Mouse (Mus musculus): ENCODE measurements around the gene Mpped1.

The Mpped1 gene

DNA sequence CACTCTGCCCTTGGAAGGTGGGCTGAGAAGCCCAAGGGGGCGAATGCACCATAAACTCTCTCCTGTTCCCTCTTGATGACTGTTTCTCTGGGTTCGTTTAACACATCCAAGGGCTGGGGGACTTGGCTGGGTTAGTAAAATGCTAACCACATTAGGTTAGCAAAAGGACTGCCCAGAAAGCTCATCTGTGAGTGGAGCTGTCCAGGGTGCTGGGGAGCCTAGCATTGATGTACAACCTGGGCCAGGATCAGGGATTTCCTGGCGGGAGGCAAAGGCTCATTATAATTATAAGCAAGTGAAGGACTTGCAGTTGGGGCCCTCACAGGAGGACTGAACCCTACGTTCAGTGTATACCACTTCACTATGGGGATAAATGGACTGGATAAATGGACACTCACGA, 100.6 kb downstream of the Mpped1 start:
- in situ Hi-C loops (cut with MboI, MseI) = no loop called here

DNA sequence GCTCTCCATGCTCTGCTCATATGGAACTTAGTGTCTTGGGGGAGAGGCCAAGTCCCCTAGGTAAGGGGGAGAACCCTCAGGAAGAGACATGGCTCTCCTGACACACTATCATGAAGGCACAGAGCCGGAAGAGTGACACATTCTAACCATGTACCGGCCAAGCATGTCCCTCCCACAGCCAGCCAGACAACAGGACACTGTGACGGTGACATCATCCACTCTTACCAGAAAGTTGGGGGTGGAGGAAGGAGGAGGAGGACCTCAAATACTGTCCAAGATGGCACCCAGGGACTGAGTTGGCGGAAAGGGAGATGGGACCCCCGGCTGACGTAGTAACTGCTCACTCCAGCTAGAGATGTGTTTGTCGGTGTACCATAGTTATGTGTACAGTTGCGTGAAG, 104.6 kb downstream of the Mpped1 start:
- in situ Hi-C loops (cut with MboI, MseI) = no loop called here

DNA sequence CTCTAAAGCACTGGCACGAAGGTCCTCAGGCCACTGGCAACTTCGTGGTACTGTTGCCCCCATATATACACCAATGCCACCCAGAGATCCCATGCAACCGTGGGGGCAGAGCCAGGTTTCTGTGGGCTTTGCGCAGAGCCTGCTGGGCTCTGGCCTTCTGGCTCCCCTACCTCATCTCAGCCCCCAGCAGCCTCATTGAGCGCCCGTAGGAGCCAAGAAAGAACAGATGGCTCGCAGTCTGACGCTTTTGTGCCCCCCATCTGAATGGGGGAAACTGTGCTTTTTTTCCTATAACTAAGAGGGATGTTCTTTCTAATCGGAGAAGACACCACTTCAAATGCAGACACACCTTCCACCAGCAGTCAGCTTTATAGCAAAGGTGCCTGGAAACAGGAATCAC, 105.0 kb downstream of the Mpped1 start:
- in situ Hi-C loops (cut with MboI, MseI) = no loop called here

DNA sequence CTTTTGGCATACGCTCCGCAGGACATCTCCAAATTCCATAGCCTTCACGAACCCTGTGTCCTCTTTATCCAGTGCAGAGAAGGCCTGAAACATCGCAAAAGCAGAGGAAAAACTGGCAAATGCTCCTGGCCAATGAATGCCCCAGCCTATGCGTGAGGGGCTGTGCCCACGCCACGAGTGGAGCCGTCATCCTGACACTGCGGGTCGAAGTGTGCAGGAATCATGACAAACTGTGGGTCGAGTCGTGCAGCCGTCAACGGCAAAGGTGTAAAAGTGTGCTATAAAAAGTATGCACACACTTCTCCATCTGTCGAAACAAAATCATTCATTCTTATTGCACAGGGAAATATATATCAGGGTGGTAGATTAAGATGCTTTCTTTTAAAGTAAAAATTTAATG, 113.6 kb downstream of the Mpped1 start:
- in situ Hi-C loops (cut with MboI, MseI) = no loop called here

DNA sequence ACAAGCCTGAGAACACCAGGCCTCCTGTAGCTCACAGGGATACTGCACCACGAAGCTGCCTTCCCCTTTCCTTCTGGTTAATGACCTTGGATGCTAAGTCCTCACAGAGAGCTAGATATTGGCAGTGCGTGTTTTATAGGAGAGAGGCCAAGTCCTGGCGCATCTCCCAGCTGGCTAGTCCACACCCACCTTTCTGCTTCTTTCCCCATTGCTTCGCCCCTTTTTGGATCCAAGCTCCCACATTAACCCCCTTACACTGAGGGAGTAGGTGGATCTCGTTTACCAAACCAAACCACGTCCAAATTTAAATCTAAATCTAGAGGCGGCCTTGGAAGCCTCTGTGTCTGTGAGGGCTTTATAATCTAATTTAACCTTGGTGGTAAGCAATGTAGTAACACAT, 115.0 kb downstream of the Mpped1 start:
- in situ Hi-C loops (cut with MboI, MseI) = no loop called here

DNA sequence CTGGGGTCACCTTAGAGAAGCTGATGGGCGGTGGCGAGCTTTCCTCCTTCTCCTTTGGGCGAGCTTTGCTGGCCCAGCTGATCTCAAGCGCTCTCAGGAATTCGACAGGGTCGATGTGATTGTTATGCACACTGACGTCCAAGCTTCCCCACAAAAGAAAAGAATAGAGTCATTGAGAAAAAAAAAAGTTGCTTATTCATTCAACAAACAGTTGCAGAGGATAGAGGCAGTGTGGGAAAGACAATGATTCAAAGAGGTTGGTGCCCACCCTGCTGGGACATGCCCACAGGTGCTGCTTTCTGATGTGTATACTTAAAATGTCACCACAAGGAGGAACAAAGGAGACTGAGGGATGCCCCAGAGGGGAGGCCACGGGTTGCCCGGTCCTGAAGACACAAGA, 116.7 kb downstream of the Mpped1 start:
- in situ Hi-C loops (cut with MboI, MseI) = no loop called here

DNA sequence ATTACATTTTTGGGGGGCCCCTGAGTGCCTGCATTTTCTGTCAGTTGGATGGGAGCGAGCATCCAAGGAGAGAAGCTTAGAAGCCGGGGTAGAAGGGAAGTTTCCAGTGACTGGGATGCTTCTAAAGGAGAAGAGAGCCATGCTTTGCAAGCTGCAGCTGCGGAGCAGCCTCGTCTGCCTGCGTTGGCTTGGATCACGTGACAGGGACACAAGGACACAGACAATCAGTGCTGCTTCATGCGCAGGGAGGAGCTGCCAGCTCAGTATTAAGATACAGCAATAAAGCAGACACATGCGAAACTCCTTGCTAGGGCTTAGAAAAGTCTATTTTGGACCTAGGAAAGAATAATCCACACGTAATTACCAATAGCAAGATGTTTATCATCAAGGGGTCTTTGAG, 118.0 kb downstream of the Mpped1 start:
- in situ Hi-C loops (cut with MboI, MseI) = no loop called here

DNA sequence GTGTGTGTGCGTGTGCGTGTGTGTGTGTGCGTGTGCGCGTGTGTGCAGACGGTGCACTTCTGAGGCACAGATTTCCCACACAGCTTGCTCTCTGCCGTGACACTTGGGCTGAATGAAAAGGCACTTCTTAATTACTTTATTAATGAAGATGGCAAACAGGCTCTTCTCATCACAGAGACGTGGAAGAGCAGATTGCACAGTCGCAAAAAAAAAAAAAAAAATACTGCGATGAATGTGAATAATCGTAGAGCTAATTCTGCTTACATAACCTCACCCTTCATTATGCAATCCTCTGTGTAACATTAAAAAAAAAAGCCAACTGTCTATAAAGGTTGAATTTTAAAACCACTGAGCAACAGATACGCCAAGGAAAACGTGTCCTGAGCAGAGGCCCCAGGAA, 127.2 kb downstream of the Mpped1 start:
- in situ Hi-C loops (cut with MboI, MseI) = no loop called here
